Mouse (Mus musculus) gonadal fat pad, adult 2 months (tissue): ENCODE measurements around the gene Banp. TPM values are rescaled to one million over a fixed set of nuclear protein-coding genes. Genes with fewer than 3 reads are reported as not detected.
A peak's percentile ranks its signal among the peaks of the same experiment; 100 is the strongest.

Experiments
- DNase-seq: peaks from one replicate; pipeline ENCODE4 v3.0.0-alpha.2; 2012; ENCODE audit warnings: low read depth
- polyA plus RNA-seq: library from polyadenylated mRNA; depleted of rRNA; stranded (reverse); fragments of >200 nt; gene quantifications from 2 replicates; pipeline ENCODE4 v1.2.3, GENCODE M21; 2012

The Banp gene
- polyA plus RNA-seq, 1 experiment, result 33.9 TPM

DNA sequence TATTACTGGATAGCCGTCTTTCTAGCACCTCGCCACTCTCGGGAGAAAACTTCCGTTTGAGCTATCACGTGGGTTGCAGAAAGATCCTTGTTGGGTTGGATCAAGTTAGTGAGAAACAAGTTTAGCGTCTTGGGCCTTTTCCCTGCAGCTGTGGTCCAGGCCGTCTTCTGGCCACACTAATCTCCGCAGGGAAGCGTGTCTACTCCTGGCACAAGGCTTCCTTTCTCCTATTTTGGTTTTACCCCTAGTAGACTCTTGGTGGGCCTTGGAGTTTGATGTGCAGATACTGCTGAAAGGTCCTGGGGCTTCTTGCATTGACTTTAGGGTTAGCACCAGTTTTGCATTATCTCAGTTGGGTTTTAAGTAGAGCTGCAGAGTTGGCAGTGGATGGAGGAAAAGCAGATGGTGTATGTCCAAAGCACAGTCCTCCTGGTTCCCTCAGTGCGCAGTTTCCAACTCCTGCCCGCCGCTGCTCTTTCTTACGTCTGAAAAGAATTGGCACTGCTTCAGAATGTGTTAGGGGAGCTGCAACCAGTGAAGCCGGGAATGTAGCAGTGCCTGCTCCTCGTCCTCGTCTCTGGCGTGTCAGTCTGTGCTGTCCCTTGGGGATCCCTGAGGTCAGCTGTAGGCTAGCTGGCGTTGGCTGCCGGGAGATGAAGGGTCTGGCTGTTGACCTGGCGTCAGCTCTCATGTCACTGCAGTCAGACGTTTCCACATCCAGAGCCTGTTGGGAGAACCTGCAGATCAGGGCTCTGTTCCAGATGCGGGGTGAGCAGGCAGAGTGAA lies 68.7 kb downstream of the Banp start:
- DNase-seq, result peak; percentile 40

DNA sequence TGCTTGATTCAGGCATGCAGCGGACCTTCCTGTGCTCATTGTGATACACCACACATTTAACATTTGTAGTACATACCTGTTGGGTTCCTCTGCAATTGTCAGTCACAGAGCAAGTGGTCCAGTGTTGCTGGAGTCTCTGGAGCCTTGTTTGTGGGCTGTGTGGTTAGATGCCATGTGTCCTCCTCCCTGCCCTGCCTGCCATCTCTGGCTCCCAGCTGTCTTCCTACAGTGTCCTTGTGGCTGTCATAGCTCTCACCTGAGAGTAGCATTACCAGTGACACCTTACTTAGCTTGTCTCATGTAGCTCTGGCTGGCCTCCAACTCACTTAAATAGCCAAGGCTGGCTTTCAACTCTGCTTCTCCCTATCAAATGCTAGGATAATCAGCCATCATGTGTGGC lies 69.6 kb downstream of the Banp start:
- DNase-seq, result no peak

DNA sequence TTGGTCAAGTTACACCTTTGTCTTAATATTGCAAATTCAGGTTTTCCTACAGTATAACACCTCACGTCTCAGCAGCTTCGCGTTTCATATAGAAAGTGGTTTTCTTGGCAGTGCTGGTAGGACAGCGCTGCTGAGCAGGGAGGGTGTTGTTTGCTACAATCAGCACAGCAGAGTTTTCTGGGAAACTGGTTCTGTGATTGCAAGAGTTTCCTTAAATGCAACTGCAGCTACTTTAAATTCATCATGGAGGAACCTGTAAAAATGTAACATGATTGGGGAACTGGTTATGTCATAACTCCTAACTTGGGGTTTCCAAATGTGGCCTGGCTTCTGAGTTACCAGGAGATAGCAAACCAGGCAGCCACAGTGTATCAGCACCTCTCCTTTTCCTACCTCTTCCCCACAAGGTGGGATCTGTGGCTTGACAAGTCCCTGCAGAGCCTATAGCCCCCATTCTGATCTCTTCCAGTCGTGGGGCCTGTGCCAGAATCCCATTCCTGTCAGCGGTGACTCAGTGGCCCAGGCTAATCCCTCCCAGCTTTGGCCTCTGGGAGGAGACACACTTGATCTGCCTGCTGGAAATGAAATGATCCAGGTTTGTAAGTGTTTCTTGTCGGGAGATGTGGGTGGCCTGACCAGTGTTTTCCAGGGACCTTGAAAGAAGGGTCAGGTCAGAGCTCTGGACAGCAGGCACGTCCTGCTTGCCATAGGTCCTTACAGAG lies 70.7 kb downstream of the Banp start:
- DNase-seq, result no peak

DNA sequence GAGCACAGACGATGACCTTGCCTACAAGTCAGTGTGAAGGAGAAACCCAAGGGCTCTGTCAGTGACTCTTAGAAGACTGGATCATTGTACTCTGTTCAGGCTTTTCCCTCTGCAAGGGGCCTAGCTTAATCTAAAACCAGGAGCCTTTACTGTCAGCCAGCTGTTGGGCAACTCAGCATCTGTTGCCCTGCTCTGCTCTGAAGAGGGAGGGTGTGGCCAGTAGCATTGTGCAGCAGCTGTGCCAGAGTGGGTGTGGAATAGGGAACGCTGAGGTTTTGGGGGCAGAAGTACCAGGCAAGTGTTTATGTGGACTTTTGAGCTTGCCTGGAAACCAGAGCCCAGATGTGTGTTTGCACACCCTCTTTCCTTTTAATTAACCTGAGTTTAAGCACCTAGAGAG lies 72.2 kb downstream of the Banp start:
- no peak for DNase-seq

DNA sequence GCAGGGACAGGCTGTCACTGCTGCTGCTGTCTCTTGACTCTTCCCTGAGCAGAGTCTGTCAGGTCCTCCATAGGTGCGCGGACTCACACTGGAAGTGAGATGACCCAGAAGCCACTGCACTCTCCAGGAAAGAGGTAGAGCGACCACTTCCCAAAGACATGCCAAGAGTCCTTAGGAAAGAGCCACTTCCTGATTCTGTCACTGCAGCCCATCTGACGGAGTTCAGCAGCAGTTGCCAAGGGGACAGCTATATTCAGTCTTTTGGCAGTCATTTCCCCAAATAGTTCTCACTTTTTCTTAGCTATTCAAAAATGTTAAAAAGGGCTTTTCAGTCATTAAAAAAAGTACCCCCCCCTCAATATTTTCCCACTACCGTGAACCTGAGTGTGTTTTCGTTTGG lies 72.7 kb downstream of the Banp start:
- no peak for DNase-seq

DNA sequence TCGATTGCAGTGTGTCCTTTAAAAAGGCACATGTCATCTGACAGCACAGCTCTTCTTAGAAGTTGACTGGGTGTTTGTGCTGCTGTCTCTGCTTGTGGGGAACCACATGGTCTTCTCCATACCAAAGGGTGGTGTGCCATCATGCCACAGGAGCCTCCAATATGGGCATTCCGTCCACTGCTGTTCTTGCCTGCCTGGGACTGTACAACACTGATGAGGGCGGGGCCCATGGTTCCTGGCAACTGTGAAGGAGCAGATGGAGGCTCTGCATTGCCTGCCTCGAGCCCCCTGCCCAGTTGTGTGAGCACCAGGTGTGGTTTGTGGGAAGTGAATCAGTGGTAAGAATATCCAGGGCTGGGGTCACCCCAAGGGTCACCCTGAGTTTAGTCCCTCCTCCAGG lies 73.2 kb downstream of the Banp start:
- DNase-seq, result no peak

DNA sequence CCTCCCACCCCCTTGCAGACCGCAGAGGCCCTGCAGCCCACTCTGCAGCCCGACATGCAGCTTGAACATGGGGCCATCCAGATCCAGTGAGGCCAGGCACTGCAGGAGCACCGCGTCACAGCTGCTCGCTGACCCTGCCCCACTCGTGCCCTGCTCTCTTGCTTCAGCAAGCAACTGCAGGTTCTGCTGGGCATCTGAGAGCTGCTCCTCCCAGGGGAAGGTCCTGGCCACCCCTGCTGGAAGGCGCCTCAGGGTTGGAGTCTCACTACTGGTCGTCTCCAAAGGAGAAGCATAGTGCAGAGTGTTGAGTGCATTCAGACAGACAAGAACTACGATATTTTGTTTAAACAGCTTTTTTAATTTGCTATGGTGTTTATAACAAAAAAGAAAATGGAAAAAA lies 76.0 kb downstream of the Banp start:
- no peak for DNase-seq

DNA sequence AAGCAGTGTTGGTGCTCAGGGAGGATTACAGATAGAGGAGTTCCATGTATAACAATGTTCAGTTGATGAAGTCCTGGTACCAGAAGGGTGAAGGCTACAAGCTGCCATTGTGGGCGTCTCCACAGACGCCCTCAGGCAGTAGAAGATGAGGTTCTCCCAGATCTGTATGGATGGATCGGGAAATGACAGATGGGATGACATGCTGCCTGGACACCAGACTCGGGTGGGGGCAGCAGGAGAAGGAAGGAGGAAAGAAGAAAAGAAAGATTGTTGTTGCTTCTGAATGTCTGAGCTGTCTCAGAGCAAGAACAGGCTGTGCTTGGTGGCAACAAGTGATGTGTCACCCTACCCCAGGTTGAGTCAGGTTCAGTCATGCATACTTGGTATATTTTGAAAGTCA lies 78.6 kb downstream of the Banp start:
- DNase-seq, result no peak

DNA sequence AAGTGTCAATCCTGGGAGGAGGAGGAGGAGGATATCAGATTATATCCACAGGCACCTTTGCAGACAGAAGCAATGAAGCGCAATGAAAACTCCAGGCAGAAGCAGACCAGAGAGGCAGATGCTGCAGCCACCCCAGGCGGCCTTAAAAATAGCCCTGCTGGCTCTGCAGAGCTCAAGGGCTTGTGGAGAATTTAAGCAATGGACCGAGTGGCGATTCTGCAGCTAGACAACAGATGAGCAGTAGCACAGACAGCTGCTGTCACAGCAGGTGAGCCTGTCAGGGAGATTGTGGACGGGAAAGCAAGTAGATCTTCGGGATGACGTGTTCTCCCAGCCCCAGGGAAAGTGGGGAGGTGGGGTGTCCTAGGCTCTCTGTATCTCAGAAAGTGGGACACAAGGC lies 81.4 kb downstream of the Banp start:
- DNase-seq, result no peak

DNA sequence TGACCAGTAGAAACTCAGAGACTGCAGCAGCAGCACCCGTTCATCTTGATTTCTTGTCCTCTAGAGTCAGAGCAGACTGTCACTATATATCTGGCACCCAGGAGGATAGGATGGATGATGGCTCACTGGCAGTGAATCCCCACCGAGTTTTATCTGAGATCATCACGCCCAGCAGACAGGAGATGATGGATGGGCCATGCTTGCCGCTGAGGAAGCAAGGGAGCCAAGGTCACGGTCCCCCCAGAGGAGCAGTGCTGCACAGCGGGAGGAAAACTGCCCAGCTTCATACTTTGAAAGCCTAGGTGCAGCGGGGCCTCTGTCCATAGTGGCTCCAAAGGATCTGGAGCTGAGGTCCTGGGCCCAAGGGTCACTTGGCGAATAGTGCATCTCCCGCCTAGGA lies 83.2 kb downstream of the Banp start:
- DNase-seq, result no peak

DNA sequence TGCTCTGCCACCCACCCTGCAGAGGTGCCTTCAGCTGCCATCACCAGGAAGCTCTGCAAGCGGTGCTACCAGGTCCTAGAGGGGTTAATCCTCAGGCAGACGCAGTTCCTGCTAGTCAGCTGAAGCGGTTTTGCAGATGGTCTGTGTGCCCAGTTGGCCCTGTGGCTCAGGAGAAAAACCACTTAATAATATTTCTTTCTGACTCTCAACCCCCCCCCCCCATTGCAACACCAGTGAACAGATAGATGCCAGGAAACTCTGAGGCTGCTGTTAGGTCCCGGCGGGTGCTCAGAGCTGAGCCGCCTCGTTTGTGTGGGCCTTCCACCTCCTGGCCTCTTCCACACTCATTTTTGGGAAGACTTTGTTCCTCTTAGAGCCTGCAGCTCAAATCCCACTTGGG lies 86.0 kb downstream of the Banp start:
- no peak for DNase-seq

DNA sequence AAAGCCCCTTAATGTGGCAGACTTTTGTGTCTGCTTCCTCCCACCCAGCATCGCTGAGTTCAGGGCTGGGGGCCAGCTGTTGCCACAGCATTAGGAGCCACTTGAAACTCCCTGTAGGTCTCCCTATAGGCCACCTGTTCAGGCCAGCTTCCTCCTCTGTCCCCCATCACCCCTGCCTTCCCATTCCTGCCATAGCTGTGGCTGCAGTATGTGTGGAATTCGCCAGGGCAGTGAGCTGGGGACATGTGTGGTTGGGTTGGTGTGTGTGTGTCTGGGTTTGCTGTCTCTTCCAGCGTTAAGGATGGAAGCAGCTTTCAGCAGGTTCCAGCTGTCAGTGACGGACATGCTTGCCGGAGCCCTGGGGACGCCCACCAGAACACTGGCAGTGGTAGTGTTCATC lies 86.8 kb downstream of the Banp start:
- DNase-seq, result no peak

DNA sequence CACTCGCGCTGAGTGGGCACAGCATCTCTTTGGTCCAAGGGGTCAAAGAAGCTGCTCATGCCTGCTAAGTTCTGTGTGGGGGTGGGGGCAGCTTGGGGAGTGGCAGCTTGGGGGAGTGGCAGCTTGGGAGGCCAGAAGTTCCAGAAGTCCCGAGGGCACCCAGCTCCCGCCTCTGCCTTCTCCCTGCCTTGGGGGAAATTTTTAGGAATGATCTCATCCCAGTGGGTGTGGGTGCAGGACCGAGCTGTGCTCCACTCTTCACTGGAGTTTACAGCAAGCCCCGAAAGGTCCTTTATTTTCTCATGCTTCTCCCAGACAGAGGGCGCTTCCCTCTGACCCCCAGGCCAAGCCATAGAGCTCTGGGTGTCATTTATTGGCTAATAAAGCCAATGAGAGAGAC lies 87.7 kb downstream of the Banp start:
- DNase-seq, result no peak

DNA sequence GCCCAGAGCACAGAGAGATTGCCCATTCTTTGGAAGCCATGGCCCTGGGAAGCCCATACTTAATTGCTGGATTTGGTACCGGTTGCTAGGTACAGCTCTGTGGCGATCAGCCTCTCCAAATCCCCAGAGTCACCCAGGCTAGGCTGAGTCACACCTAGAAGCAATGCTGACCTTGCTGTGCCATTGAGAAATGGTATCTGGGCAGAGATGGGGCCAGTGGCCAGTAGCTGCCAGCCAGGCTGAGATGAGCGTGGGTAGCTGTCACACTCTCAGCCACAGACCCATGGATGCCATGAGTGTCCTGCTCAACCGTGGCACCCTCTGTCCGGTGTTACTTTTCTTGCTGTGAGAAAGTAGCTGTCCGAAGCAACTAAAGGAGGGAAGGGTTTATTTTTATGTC lies 88.5 kb downstream of the Banp start:
- no peak for DNase-seq

DNA sequence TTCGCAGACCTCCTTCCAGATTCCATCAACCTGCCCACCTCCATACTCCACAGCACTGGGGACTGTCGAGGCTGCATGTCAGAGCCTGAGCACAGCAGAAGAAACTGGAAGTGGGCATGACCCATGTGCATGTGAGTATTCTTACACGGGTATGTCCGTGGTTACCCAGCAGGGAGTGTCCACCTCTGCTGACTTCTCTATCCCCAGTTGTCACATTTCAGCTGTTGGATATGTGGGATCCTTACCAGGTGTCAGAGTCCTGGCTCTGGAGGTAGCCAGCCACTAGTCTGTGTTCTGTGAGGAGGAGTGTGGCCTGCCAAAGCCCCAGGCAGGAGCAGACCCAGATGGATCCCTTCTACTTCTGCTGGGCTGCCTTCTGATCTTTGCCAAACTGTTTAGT lies 89.9 kb downstream of the Banp start:
- no peak for DNase-seq

DNA sequence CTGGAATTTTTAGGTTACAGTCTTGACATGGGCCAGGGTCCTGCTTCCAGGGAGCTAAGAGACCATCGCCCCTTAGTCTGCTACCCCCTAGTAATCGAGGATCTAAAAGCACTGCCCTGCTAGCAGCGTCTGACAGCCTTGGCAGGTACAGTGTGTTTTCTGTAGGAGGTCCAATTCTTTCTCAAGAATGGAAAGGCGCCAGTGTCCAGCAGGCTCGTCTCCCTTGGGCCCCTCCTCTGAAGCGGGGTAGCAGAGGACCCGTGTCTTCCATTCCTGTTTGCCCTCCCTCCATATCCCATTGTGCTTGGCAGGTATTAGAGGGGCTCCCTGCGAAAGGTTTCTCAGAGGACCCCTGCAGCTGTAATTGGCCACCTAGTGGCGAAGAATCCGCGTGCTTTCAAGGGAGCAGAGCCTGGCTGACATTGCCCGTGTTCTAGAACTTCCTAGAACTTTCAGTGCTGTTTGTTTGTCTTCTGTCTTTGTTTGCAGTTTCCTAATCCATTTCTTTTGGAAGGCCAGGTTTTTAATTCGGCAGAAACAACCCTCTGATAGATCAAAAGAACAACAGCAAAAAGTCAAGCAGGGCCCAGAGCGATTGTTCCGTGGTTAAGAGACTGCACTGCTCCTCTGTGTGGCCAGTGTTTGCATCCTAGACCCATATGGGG lies 97.8 kb downstream of the Banp start:
- DNase-seq, result no peak

DNA sequence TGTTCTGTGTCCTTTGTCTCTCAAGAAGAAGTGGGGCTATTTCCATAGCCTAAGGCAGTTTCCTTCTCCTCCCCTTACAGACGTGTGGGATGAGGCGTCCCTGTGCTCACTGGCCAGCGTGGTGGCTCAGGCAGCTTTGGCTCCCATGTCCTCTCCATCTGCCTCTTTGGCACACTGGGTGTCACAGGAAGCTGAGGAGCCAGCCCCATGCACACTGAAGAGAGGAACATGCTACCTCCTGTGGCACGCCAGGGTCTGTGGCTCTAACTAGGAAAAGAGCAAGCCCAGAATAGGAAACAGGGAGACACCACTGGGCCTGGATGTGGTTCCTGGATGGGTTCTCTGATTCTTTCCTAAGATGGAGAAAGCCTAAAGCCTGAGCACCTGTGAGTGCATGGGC lies 99.7 kb downstream of the Banp start:
- no peak for DNase-seq

DNA sequence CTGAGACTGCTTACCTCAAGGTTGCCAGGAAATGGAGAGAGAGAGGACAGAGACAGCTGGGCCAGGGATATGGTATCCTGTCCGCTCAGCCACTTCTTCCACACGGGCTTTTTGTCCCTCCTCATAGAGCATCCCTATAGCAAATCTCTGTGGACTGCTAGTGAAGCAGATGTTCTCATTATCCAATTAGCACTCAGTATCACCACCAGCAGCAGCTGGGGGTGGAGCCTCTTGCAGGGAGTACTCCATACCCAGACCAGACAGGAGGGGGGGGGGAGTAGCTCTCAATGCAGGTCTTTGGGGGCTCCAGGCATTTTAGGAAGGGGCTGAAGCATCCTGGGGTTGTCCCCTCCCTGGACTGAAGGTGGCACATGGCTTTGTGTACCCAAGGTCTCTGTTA lies 100.4 kb downstream of the Banp start:
- no peak for DNase-seq

DNA sequence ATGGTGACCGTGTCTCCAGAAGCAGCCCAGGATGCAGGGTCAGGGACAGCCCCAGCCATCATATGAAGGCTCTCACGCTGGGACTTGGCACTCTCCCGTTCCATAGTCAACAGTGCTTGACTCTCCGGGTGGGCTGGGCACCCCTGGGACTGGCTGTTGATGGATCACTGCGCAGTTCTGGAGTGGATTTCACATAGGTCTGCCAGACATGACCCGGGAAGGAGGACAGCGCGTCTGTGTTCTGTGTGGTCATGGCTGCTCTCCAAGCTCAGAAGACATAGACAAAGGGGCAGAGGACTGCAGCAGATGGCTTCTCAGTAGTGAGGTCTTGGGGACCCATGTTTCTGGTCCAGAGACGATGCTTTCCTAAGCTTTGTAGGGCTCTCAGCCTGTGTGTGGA lies 101.1 kb downstream of the Banp start:
- DNase-seq, result no peak

DNA sequence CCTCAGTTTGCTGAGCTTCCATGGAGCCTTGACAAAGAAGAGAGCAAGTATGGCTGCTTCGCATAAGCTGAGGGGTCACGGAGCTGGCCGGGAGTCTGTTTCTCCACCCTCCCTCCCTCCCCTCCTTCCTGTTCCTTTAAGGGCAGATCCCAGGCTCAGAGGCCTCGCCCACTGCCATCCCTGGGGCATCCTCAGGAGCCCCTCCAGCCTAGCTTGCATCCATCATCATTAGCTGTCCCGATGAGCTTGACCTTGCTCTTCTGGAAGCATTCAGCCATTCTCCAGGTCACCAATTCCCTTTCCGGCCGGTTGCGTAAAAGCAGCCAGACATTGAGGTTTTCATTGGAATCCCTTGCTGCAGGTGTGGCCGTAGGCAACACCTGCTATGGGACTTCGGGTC lies 105.8 kb downstream of the Banp start:
- no peak for DNase-seq

DNA sequence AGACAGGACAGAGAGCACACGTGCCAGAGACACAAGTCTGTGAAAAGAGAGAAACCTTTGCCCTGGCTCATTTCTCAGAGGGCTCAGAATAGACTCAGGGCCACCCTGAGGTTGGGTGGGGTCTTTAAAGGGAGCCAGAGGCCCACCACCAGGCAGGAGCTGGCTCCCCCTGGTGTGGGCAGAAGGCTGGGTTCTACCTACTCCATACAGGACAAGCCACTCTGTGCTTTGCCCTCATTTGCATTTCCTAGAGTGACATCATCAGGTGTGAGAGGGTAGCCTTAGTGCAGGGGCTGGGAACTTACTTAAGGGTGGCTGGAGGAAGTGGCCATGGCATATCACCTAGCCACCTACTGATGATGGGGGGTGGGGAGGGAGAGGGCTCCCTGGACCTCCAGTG lies 106.6 kb downstream of the Banp start:
- no peak for DNase-seq

DNA sequence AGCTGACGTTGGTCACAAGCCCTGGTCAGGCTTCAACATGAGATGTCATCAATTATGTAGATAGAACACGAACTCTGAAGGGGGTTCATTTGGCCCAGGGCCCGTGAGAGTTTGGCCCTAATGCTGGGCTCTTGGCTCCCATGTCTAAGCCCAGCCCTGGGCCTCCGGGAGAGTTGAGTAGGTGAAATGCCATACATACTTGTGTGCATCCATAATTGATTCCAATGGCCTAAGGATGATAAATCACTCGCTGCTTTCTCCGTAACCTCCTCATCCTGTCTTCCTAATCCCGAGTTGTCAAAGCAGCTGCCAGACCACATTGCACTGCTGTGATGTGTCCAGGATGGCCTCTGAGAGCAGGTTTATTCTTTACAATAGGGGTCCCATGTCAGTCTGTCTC lies 107.3 kb downstream of the Banp start:
- no peak for DNase-seq

DNA sequence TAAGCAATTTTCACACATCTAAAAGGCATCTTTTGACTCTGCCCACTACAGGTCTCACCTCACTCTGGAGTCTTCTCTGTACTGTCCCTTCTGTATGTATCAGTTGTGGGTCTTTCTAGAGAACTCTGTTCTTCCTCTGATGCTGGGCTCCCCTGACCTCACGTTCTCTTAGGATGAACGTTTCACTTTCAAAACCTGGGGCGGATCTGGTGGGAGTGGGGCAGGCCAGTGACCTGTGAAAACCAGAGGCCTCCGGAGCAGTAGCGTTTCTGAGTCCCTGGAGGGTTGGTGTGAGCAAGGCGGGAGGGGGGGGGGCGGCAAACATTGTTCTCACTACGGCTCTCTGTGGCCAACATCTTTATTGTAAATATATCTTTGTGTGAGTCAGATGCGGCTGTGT lies 109.0 kb downstream of the Banp start:
- no peak for DNase-seq
